Mouse (Mus musculus) ovary, postnatal 14 days (tissue): ENCODE measurements at regions not wholly inside any gene's neighbourhood (a gene's known extent, or its start where the extent isn't known, plus 50 kb on each side); places are given as distances from the start of the nearest gene placed in this dataset.

ENCODE experiments used
- DNase-seq: peaks from one replicate; pipeline ENCODE4 v3.0.0; 2022; ENCODE audit warnings: low spot score

DNA sequence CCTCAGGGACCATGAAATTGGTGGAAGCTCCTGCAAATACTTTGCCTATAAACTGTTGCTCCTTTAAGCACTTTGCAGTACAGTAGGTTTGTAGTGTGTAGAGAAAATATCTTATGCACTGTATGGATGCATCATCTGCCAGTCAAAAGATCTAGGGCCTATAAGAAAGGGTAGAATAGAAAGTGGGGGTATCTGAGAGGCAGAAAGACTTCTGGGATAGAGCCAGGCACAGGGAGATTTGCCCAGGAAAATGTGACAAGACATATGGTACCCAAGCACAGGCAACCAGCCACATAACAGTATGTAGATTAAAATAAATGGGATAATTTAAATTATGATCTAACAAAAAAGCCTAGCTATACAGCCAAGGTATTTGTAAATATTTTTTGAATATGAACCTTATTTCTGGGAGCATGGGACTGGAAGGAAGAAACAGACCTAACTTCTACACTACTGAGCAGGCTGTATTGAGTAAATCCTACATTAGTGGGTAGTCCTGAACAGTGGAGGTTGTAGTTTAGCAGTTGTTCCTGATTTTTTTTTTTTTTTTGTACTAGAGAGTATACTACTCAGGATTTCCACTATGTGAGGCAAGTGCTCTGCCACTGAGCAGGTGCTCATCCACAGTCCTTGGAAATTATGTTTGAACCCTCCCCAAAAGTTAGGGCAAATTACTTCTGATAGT lies 754.1 kb downstream of the Hace1 start:
- no peak for DNase-seq

DNA sequence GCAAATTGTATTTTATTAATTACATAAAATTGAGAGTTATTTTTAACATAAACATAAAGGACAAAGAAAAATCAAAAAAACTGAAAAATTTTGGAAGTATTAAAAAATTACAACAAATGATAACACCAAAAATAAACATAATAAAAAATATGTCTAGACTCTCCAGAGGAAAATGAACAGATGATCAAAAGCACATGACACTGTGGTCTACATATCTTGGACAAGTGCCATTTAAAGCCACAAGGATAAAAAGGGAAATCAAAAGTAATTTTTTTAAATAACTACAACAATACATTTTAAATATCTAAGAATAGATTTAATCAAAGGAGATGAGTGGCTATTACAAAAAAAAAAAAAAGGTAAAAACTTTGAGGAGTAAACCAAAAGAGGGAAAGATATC lies 755.6 kb downstream of the Hace1 start:
- DNase-seq = no peak

DNA sequence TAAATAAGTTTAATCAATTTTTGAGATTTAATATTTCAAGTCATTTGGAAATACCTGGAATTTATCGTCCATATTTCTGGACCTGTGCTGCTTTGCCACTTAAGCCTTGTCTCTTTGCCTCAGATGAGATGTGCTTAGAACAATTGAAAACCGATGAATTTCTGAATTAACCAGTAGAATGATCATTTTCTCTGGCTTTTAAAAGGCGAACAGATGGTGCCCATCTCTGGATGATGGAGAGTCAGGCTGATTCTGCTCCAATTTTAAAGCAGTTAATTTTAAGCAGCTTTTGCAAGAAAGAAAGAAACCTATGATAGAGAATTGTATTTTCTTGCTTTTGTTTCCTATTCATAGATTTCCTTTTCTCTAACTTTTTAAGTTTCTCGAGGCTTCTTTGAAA lies 767.7 kb downstream of the Hace1 start:
- no peak for DNase-seq

DNA sequence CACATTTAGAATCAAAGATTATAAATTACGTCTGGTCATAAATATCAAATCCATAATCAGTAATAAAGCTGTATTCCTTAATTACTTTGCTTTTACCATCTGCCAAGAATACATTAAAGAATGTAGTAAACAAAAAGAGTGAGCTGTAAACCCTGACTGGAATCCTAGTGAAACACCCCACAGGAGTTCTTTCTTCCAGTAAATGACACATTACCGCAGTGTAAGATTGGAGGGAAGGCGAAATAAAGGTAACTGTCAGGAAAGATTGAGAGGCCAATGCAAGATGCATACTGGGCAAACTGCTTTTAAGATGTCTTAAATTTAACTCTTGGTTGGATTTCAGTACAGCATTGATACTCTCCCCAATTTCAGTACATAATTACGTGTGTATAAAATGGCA lies 772.0 kb downstream of the Hace1 start:
- DNase-seq = no peak

DNA sequence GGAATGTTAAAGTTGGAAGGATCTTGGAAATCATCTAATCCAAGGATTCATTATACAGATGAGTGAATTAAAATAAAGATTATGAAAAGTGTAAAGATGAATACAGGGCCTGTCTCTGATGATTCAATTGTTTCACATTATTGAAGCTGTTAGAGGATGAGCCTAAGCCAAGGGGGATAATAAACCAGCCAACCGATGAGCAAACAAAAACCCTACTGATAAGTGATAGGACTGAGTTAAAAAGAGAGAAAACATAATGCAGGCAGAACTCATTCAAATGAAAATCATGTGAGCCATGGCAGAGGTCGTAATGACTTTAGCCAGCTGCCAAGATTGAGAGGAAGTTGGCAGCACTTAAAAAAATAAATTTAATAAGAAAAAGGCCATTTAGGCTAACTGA lies 772.6 kb downstream of the Hace1 start:
- no peak for DNase-seq

DNA sequence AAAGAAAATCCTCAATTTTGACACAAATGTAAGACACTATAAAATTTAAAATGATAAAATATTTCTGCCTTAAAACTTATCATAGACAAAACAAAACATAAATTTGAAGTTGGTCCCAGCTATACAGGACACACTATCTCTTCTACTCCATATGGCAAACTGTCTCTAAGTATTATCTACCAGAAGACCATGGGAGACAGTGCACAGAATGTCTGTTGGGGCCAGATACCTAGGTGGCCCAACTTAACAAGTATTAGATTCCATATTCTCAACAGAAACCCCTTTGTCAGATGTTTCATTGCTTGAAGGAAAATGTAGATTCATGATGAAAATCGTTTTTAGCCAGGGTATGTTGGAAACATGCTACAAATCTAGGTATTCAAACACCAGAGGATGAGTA lies 779.1 kb downstream of the Hace1 start:
- DNase-seq = no peak

DNA sequence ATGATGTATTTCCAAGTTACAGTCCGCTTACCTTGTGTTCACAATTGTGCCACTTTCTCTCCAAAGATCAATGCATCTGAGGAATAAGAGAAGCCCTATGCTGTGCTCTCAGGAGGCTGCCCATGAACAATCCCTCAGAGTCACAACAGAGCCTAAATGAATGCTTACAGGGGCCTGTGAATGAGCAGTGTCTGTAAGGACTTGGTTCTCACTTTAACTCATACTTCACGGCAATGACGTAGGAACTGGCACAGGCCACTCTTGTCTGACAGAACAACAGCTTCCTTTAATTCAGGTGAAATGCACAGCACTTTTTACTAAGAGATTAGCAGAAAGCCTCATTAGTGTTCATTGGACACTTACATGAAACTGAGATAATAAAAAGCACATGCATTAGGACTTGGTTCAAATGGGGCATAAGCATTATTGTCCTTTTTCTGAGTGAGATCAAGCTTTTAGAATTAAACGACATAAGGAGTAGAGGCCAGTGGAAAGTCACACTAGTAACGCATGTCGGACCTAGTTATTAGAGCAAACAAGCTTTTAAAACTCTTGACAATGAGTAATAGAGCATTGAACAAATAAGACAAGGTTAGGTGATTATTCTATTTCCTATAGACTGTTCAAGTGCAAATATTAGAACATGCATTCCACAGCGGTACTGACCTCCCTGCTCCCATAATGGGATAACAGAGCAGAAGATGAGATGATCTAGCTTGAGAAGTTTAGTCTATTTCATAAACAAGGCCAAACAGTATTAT lies 796.3 kb downstream of the Hace1 start:
- DNase-seq = no peak

DNA sequence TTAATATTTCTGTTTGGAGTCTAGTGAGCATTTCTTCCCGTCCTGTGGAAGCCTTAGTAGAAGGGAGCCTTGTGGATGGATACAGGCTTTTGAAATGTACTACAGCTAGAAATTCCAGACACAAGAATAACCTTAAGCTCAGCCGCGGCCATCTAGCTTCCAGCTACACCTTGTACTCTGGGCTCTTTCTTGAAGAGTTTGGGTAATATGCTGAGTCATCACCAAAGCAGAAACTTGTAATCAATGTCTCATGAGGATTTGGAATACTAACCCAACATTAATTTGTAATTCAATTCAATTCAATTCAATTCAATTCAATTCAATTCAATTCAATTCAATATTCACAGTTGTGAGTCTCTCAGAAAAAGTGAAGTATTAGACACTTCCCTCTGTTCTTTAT lies 797.0 kb downstream of the Hace1 start:
- DNase-seq = no peak

DNA sequence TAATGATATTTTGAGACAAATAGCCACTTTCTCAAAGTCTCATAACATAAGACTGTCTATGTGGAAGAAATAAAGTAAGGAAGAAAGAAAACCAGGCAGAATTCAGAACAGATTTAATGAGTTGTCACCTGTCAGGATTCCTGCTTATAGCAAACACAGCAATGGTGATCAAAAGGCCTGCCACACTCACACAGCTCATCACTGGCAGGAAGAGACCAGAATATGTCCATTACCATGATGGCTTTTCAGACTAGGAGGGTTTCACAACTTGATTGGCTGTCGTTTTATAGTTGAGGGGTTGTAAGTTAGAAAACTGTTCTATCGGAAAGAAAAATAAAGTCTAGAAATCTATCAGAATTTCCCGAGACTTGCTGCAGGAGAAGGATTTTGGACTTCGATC lies 819.5 kb downstream of the Hace1 start:
- no peak for DNase-seq

DNA sequence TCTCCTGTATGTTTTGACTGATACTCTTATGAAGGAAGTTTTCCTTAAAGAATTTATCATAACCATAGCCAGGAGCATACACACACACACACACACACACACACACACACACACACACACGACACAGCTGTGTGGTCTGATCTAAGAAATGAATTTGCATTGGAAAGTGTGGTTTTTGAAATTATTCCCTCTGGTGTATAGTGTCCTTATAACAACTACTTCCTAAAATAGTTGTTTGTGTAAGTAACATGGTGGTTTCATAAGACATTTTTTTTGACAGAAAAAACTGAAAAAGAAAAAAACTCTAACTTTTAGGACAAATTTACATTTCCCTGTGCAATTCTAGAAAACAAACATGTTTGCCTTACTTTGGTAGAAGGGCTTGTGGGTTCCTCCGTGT lies 826.3 kb downstream of the Hace1 start:
- DNase-seq = no peak
